Mouse (Mus musculus): ENCODE results near the gene Hes2. TPM values are rescaled to one million over a fixed set of nuclear protein-coding genes. Genes with fewer than 3 reads are reported as not detected.
A peak's percentile ranks its signal among the peaks of the same experiment; 100 is the strongest.

Hes2 gene
- polyA plus RNA-seq, 1 experiment from 2014 or later, result 0.47 TPM

- H3K4me2 ChIP-seq (replicated peaks), result no peak overlapping the region
- no peaks in the 10 kb centered on the region for H3K4me1 ChIP-seq
- peaks cover 47% of the 10 kb centered on the region for H3K27me3 ChIP-seq
- no peak for ATAC-seq (ENCODE audit: low FRiP score, low read depth)
- no peak overlapping the region for H3K9ac ChIP-seq (replicated peaks)
- H3K4me3 ChIP-seq, result no peak overlapping the region
- H3K9me3 ChIP-seq, result no peaks in the 10 kb centered on the region
- H3K36me3 ChIP-seq, result no peaks in the 10 kb centered on the region
- WGBS, result 87% methylated on average over 7 of the region's 7 CpGs
- no peak overlapping the region for H3K27ac ChIP-seq (replicated peaks)
Measured at GRCm38 (mm10) chr4:152169103-152169502, 10.4 kb downstream of the Hes2 start.

GRCm38 (mm10) chr4:152170286-152170685 lies 11.6 kb downstream of the Hes2 start:
- Histone ChIP-seq H3K4me1 (no peaks in the 10 kb centered on the region), H3K4me2 (replicated peaks) (no peak overlapping the region), H3K9me3 (no peaks in the 10 kb centered on the region), H3K36me3 (no peaks in the 10 kb centered on the region), H3K4me3 (no peak overlapping the region), H3K27me3 (peaks cover 52% of the 10 kb centered on the region), H3K9ac (replicated peaks) (no peak overlapping the region), H3K27ac (replicated peaks) (no peak overlapping the region)
- ATAC-seq (ENCODE audit: low FRiP score, low read depth), result no peak
- 87% methylated on average over 10 of the region's 10 CpGs for WGBS

GRCm38 (mm10) chr4:152171543-152171942 lies 12.9 kb downstream of the Hes2 start:
- peaks cover 55% of the 10 kb centered on the region for H3K27me3 ChIP-seq
- no peak for ATAC-seq (ENCODE audit: low FRiP score, low read depth)
- H3K4me1 ChIP-seq, result no peaks in the 10 kb centered on the region
- no peak overlapping the region for H3K9ac ChIP-seq (replicated peaks)
- no peaks in the 10 kb centered on the region for H3K36me3 ChIP-seq
- 87% methylated on average over 6 of the region's 6 CpGs for WGBS
- no peak overlapping the region for H3K27ac ChIP-seq (replicated peaks)
- H3K4me2 ChIP-seq (replicated peaks), result no peak overlapping the region
- no peaks in the 10 kb centered on the region for H3K9me3 ChIP-seq
- H3K4me3 ChIP-seq, result no peak overlapping the region

- ATAC-seq (ENCODE audit: low FRiP score, low read depth), result no peak
- no peaks in the 10 kb centered on the region for H3K36me3 ChIP-seq
- no peaks in the 10 kb centered on the region for H3K9me3 ChIP-seq
- H3K4me2 ChIP-seq (replicated peaks), result no peak overlapping the region
- H3K4me3 ChIP-seq, result no peak overlapping the region
- H3K27me3 ChIP-seq, result peaks cover 60% of the 10 kb centered on the region
- WGBS, result under 1% methylated on average over 5 of the region's 5 CpGs
- H3K4me1 ChIP-seq, result no peaks in the 10 kb centered on the region
- H3K27ac ChIP-seq (replicated peaks), result no peak overlapping the region
- H3K9ac ChIP-seq (replicated peaks), result no peak overlapping the region
Measured at GRCm38 (mm10) chr4:152173041-152173440, 14.4 kb downstream of the Hes2 start.

GRCm38 (mm10) chr4:152173956-152174355 lies 15.3 kb downstream of the Hes2 start:
- Histone ChIP-seq H3K27ac (replicated peaks) (no peak overlapping the region), H3K9ac (replicated peaks) (no peak overlapping the region), H3K27me3 (peaks cover 60% of the 10 kb centered on the region), H3K4me2 (replicated peaks) (no peak overlapping the region), H3K4me3 (no peak overlapping the region), H3K4me1 (peaks cover 5% of the 10 kb centered on the region), H3K9me3 (no peaks in the 10 kb centered on the region), H3K36me3 (no peaks in the 10 kb centered on the region)
- ATAC-seq (ENCODE audit: low FRiP score, low read depth), result no peak
- WGBS, result 86% methylated on average over 9 of the region's 9 CpGs

GRCm38 (mm10) chr4:152176638-152177037 lies 18.0 kb downstream of the Hes2 start:
- no peak overlapping the region for H3K4me3 ChIP-seq
- H3K27me3 ChIP-seq, result peaks cover 66% of the 10 kb centered on the region
- H3K4me1 ChIP-seq, result peaks cover 12% of the 10 kb centered on the region
- no peaks in the 10 kb centered on the region for H3K36me3 ChIP-seq
- WGBS, result 68% methylated on average over 3 of the region's 3 CpGs
- H3K27ac ChIP-seq (replicated peaks), result no peak overlapping the region
- H3K4me2 ChIP-seq (replicated peaks), result no peak overlapping the region
- no peaks in the 10 kb centered on the region for H3K9me3 ChIP-seq
- H3K9ac ChIP-seq (replicated peaks), result no peak overlapping the region
- ATAC-seq (ENCODE audit: low FRiP score, low read depth), result no peak

- H3K27me3 ChIP-seq, result peaks cover 66% of the 10 kb centered on the region
- H3K36me3 ChIP-seq, result no peaks in the 10 kb centered on the region
- no peaks in the 10 kb centered on the region for H3K9me3 ChIP-seq
- H3K4me2 ChIP-seq (replicated peaks), result peak overlapping the region; percentile 83
- ATAC-seq (ENCODE audit: low FRiP score, low read depth), result no peak
- H3K27ac ChIP-seq (replicated peaks), result no peak overlapping the region
- peaks cover 12% of the 10 kb centered on the region for H3K4me1 ChIP-seq
- H3K9ac ChIP-seq (replicated peaks), result peak overlapping the region; percentile 76
- H3K4me3 ChIP-seq, result peak overlapping the region; percentile 63
- 66% methylated on average over 6 of the region's 6 CpGs for WGBS
Measured at GRCm38 (mm10) chr4:152177174-152177536, 18.5 kb downstream of the Hes2 start.

GRCm38 (mm10) chr4:152177537-152178343 lies 19.1 kb downstream of the Hes2 start, which contains the start of gene Acot7:
Gene Acot7, plus strand, starts transcription at chr4:152178134.
- H3K4me1 ChIP-seq, result peaks cover 12% of the 10 kb centered on the region
- 1% methylated on average over 93 of the region's 108 CpGs for WGBS
- ATAC-seq (ENCODE audit: low FRiP score, low read depth), result peak; percentile 96
- no peaks in the 10 kb centered on the region for H3K9me3 ChIP-seq
- peak within 1 kb of the TSS; percentile 63 for H3K4me3 ChIP-seq
- peak within 1 kb of the TSS; percentile 58 for H3K27ac ChIP-seq (replicated peaks)
- H3K36me3 ChIP-seq, result peaks cover 4% of the 10 kb centered on the region; the same call in 1 of the 2 replicates
- peak within 1 kb of the TSS; percentile 83 for H3K4me2 ChIP-seq (replicated peaks)
- peak within 1 kb of the TSS; percentile 76 for H3K9ac ChIP-seq (replicated peaks)
- peaks cover 60% of the 10 kb centered on the region for H3K27me3 ChIP-seq

- Histone ChIP-seq H3K9ac (replicated peaks) (peak overlapping the region; percentile 76), H3K4me3 (peak overlapping the region; percentile 63), H3K4me2 (replicated peaks) (peak overlapping the region; percentile 83), H3K27me3 (peaks cover 58% of the 10 kb centered on the region), H3K27ac (replicated peaks) (peak overlapping the region; percentile 54), H3K9me3 (no peaks in the 10 kb centered on the region), H3K4me1 (peaks cover 12% of the 10 kb centered on the region), H3K36me3 (peaks cover 4% of the 10 kb centered on the region; the same call in 1 of the 2 replicates)
- peak; percentile 78 for ATAC-seq (ENCODE audit: low FRiP score, low read depth)
- under 1% methylated on average over 35 of the region's 35 CpGs for WGBS
Measured at GRCm38 (mm10) chr4:152178344-152178864, 19.7 kb downstream of the Hes2 start.

GRCm38 (mm10) chr4:152178916-152179705 lies 20.4 kb downstream of the Hes2 start:
- peaks cover 50% of the 10 kb centered on the region for H3K27me3 ChIP-seq
- peaks cover 4% of the 10 kb centered on the region; the same call in 1 of the 2 replicates for H3K36me3 ChIP-seq
- H3K4me1 ChIP-seq, result peaks cover 12% of the 10 kb centered on the region
- peak overlapping the region; percentile 63 for H3K4me3 ChIP-seq
- no peak for ATAC-seq (ENCODE audit: low FRiP score, low read depth)
- H3K9ac ChIP-seq (replicated peaks), result peak overlapping the region; percentile 76
- peak overlapping the region; percentile 83 for H3K4me2 ChIP-seq (replicated peaks)
- 30% methylated on average over 16 of the region's 16 CpGs for WGBS
- H3K27ac ChIP-seq (replicated peaks), result 0 out of 2 replicates have a peak overlapping the region, but pooled peaks have one; percentile 54
- H3K9me3 ChIP-seq, result no peaks in the 10 kb centered on the region

GRCm38 (mm10) chr4:152179946-152180660 lies 21.4 kb downstream of the Hes2 start:
- peak overlapping the region; percentile 11; the same call in 1 of the 2 replicates for H3K9ac ChIP-seq (replicated peaks)
- H3K36me3 ChIP-seq, result peaks cover 4% of the 10 kb centered on the region; the same call in 1 of the 2 replicates
- peaks cover 15% of the 10 kb centered on the region for H3K4me1 ChIP-seq
- no peak overlapping the region for H3K27ac ChIP-seq (replicated peaks)
- peaks cover 41% of the 10 kb centered on the region for H3K27me3 ChIP-seq
- WGBS, result 90% methylated on average over 16 of the region's 16 CpGs
- H3K4me3 ChIP-seq, result no peak overlapping the region
- no peak for ATAC-seq (ENCODE audit: low FRiP score, low read depth)
- peak overlapping the region; percentile 83 for H3K4me2 ChIP-seq (replicated peaks)
- H3K9me3 ChIP-seq, result no peaks in the 10 kb centered on the region

Measured in midbrain, embryonic 12.5 days (tissue).